Mouse (Mus musculus) megakaryocyte, adult 5-6 weeks (primary cell): ENCODE measurements at regions not wholly inside any gene's neighbourhood (a gene's known extent, or its start where the extent isn't known, plus 50 kb on each side); places are given as distances from the start of the nearest gene placed in this dataset.

Experiments
- ATAC-seq: 2 replicates; pipeline ENCODE4 v1.8.0; 2016; ENCODE audit warnings: mild to moderate bottlenecking, inconsistent platforms; ENCODE audit not compliant: poor library complexity, severe bottlenecking

DNA sequence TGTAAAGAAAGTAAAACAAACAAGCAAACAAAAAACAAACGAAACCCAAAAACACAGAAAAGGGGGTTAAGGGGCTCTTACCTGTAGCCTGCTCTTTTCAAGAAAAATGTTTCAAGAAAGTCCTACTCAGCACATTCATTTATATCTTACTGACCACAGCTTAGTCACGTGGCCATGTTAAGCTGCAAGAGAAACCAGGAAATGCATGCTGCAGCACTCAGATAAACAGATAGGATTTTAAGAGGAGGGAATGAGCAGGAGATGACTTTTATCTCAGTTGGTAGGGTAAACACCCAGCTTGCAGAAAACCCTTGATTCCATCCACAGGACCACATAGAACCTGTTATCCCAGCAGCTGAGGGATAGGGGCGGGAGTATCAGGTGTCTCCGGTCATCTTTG lies 62.9 kb upstream of the Sfmbt2 start:
- no peak for ATAC-seq

- ATAC-seq: no peak
Measured at GRCm38 (mm10) chr2:10309656-10310055, 60.7 kb upstream of the Sfmbt2 start.

- ATAC-seq: peak; percentile 31; the same call in 1 of the 2 replicates
Measured at GRCm38 (mm10) chr2:10311719-10312118, 58.6 kb upstream of the Sfmbt2 start.

DNA sequence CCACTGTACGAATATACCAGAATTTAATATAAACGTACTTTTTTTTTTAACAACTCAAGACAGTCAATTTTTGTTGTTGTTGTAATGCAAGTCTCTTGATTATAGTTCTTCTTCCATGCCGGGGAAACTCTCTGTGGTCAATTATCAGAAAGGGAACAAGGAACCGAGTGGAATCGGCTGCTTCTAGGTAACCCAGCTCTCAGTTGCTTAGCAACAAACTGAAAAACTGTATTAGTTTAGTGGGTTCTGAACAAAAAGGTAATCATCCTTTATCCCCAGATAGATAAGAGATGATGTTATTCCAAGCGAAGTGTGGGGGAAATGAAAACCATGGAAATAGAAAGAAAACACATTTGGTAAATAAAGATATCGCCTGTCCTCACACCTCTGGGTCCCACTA lies 57.9 kb upstream of the Sfmbt2 start:
- ATAC-seq: no peak

GRCm38 (mm10) chr2:10314251-10315243 lies 55.8 kb upstream of the Sfmbt2 start:
- ATAC-seq: peak; percentile 67

DNA sequence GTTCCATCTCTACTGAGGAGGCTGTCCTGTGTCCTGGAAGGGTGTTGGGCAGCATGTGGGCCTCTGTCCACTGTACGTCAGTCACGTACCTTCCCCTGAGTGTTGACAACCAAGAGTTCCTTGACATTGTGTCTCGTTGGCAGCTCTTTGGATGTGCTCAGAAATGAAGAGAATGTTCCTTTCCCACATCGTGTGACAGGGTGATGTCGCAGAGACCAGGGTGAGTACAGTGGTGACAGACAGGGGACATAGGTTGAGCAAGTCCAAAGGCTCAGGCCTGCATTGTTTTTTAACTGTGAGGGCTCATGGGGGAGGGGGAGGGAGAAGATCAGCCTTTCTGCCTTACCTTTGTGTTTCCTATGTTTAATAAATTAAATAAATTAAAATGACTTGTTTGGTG lies 54.0 kb upstream of the Sfmbt2 start:
- ATAC-seq: no peak

GRCm38 (mm10) chr2:10318166-10318768 lies 52.0 kb upstream of the Sfmbt2 start:
- ATAC-seq: no peak
